Mouse (Mus musculus) urinary bladder, postnatal 0 days (tissue): Measurements from ENCODE around the gene Olfr74. TPM values are rescaled to one million over a fixed set of nuclear protein-coding genes. Genes with fewer than 3 reads are reported as not detected.

Experiments used
- polyA plus RNA-seq: library from polyadenylated mRNA; unstranded; fragments of >200 nt; fragmentation: Nextera tagmentation; extraction: Ambion mirVana; gene quantifications from 2 replicates; pipeline ENCODE4 v1.2.1, GENCODE M21; 2015

The Olfr74 gene
- polyA plus RNA-seq = not detected in 2 replicates

GRCm38 (mm10) chr2:87974563-87974962 is at the start of gene Olfr74:
Gene Olfr74 (minus strand): TSS chr2:87974663.

GRCm38 (mm10) chr2:88022474-88022873 is 48.0 kb upstream of the Olfr74 start, which contains the start of gene Olfr1161:
Gene Olfr1161 (plus strand): TSS chr2:88022774.

GRCm38 (mm10) chr2:88007515-88008318 is 33.3 kb upstream of the Olfr74 start, which contains the start of gene Olfr1160:
Gene Olfr1160 (minus strand): TSS chr2:88008268.

GRCm38 (mm10) chr2:87989813-87990212 is 15.3 kb upstream of the Olfr74 start, which contains the start of gene Olfr1158:
Gene Olfr1158 (plus strand): TSS chr2:87990113.

GRCm38 (mm10) chr2:87968199-87968598 is 6.3 kb downstream of the Olfr74 start, which contains the start of gene Olfr1157:
Gene Olfr1157 (minus strand): TSS chr2:87968299.

GRCm38 (mm10) chr2:87953000-87953399 is 21.5 kb downstream of the Olfr74 start, which contains the start of gene Olfr1156:
Gene Olfr1156 (minus strand): TSS chr2:87953100.

GRCm38 (mm10) chr2:87945037-87945436 is 29.4 kb downstream of the Olfr74 start, which contains the start of gene Olfr1155:
Gene Olfr1155 (minus strand): TSS chr2:87945137.

Other genes with a start within 250 kb of the Olfr74 start
- not detected in 2 replicates for gene Olfr1138, start 234.7 kb downstream of the Olfr74 start, polyA plus RNA-seq
- not detected in 2 replicates for gene Olfr1140, start 230.9 kb downstream of the Olfr74 start, polyA plus RNA-seq
- gene Olfr1141, start 220.7 kb downstream of the Olfr74 start, polyA plus RNA-seq = not detected in 2 replicates
- gene Olfr152, start 195.2 kb downstream of the Olfr74 start, polyA plus RNA-seq = not detected in 2 replicates
- not detected in 2 replicates for gene Olfr1143, start 174.1 kb downstream of the Olfr74 start, polyA plus RNA-seq
- not detected in 2 replicates for gene Olfr1145, start 164.8 kb downstream of the Olfr74 start, polyA plus RNA-seq
- not detected in 2 replicates for gene Olfr1148, start 144.1 kb downstream of the Olfr74 start, polyA plus RNA-seq
- gene Olfr1150-ps1, start 130.7 kb downstream of the Olfr74 start, polyA plus RNA-seq = not detected in 2 replicates
- gene Olfr1151, start 118.8 kb downstream of the Olfr74 start, polyA plus RNA-seq = not detected in 2 replicates
- gene Olfr1152, start 108.2 kb downstream of the Olfr74 start, polyA plus RNA-seq = not detected in 2 replicates
- gene Olfr1153, start 79.7 kb downstream of the Olfr74 start, polyA plus RNA-seq = not detected in 2 replicates
- not detected in 2 replicates for gene Olfr1154, start 69.5 kb downstream of the Olfr74 start, polyA plus RNA-seq
- gene Olfr1155, start 29.5 kb downstream of the Olfr74 start, polyA plus RNA-seq = not detected in 2 replicates
- not detected in 2 replicates for gene Olfr1156, start 21.6 kb downstream of the Olfr74 start, polyA plus RNA-seq
- not detected in 2 replicates for gene Olfr1157, start 6.4 kb downstream of the Olfr74 start, polyA plus RNA-seq
- gene Olfr1158, start 15.4 kb upstream of the Olfr74 start, polyA plus RNA-seq = not detected in 2 replicates
- gene Olfr1160, start 33.6 kb upstream of the Olfr74 start, polyA plus RNA-seq = not detected in 2 replicates
- not detected in 2 replicates for gene Olfr1161, start 48.1 kb upstream of the Olfr74 start, polyA plus RNA-seq
- 0.05 TPM in 1 of 2 replicates, not detected in the other for gene Olfr73, start 63.0 kb upstream of the Olfr74 start, polyA plus RNA-seq
- gene Olfr1162, start 76.5 kb upstream of the Olfr74 start, polyA plus RNA-seq = not detected in 2 replicates
- gene Olfr1163, start 97.2 kb upstream of the Olfr74 start, polyA plus RNA-seq = not detected in 2 replicates
- not detected in 2 replicates for gene Olfr1164, start 119.3 kb upstream of the Olfr74 start, polyA plus RNA-seq
- not detected in 2 replicates for gene Olfr1166, start 153.6 kb upstream of the Olfr74 start, polyA plus RNA-seq
- gene Olfr1167, start 180.5 kb upstream of the Olfr74 start, polyA plus RNA-seq = not detected in 2 replicates
- gene Olfr1168, start 207.2 kb upstream of the Olfr74 start, polyA plus RNA-seq = not detected in 2 replicates